Mouse (Mus musculus) midbrain, embryonic 16.5 days (tissue): Measurements from ENCODE around the gene Mettl27. TPM values are rescaled to one million over a fixed set of nuclear protein-coding genes. Genes with fewer than 3 reads are reported as not detected.
"Not testable (repeated sequence)": the region's sequence is repeated elsewhere in the genome, so short reads cannot be mapped to it uniquely, and the experiment has no call there.

ENCODE experiments used
- ATAC-seq: fragments of 200-750 bp; cut with Nextera tagmentation; 2 replicates; pipeline ENCODE4 v1.8.0; 2017; ENCODE audit warnings: moderate TSS enrichment
- H3K27ac ChIP-seq: fragments of 300-500 bp; sonication (generic); 2 replicates; pipeline ENCODE4 v1.5.1; 2014; ENCODE audit warnings: mild to moderate bottlenecking, low read length, mixed read lengths
- H3K27me3 ChIP-seq: fragments of 300-500 bp; sonication (generic); 2 replicates; pipeline ENCODE4 v1.6.1; 2014; ENCODE audit warnings: low read depth, low read length, mixed read lengths; ENCODE audit not compliant: control insufficient read depth, insufficient read depth
- H3K36me3 ChIP-seq: fragments of 300-500 bp; sonication (generic); 2 replicates; pipeline ENCODE4 v1.6.1; 2014; ENCODE audit warnings: mild to moderate bottlenecking, low read length, moderate library complexity, mixed read lengths; ENCODE audit not compliant: control insufficient read depth, insufficient read depth
- H3K4me1 ChIP-seq: fragments of 300-500 bp; sonication (generic); 2 replicates; pipeline ENCODE4 v1.6.1; 2014; ENCODE audit warnings: mild to moderate bottlenecking, low read length, mixed read lengths; ENCODE audit not compliant: control insufficient read depth, insufficient read depth
- H3K4me2 ChIP-seq: fragments of 300-500 bp; sonication (generic); 2 replicates; pipeline ENCODE4 v1.6.1; 2014; ENCODE audit warnings: mild to moderate bottlenecking, low read length, mixed read lengths
- H3K4me3 ChIP-seq: fragments of 300-500 bp; sonication (generic); 2 replicates; pipeline ENCODE4 v1.5.1; 2014; ENCODE audit warnings: low read depth, mild to moderate bottlenecking, low read length, moderate library complexity, mixed read lengths
- H3K9ac ChIP-seq: fragments of 300-500 bp; sonication (generic); 2 replicates; pipeline ENCODE4 v1.6.1; 2014; ENCODE audit warnings: low read depth, low read length, mixed read lengths
- H3K9me3 ChIP-seq: fragments of 300-500 bp; sonication (generic); replicated peaks from 2 replicates; pipeline ENCODE4 v1.6.1; 2014; ENCODE audit warnings: mild to moderate bottlenecking, low read length, mixed read lengths; ENCODE audit not compliant: control insufficient read depth, poor library complexity, severe bottlenecking
- WGBS: fragments of 180-500 bp; shearing (Covaris S2); extraction: QIAGEN DNeasy Blood & Tissue Kit; methylation state at CpG from one replicate; pipeline ENCODE4 v1.1.7; 2014; 5-methylcytosine and 5-hydroxymethylcytosine counted together
- polyA plus RNA-seq: library from polyadenylated mRNA; unstranded; fragments of >200 nt; fragmentation: Nextera tagmentation; extraction: Ambion mirVana; gene quantifications from 2 replicates; pipeline ENCODE4 v1.2.1, GENCODE M21; 2015

The Mettl27 gene
- polyA plus RNA-seq, 1 experiment from 2014 or later, result 6.4 TPM

GRCm38 (mm10) chr5:134955491-134955890, 23.3 kb downstream of the Mettl27 start:
- ATAC-seq, result no peak
- WGBS, result 88% methylated on average over 5 of the region's 5 CpGs
- Histone ChIP-seq H3K9ac (no peak overlapping the region), H3K9me3 (no peaks in the 10 kb centered on the region), H3K4me2 (no peak overlapping the region), H3K4me3 (no peak overlapping the region), H3K36me3 (no peaks in the 10 kb centered on the region), H3K27ac (no peak overlapping the region), H3K27me3 (no peaks in the 10 kb centered on the region), H3K4me1 (no peaks in the 10 kb centered on the region)

GRCm38 (mm10) chr5:134959114-134959513, 26.9 kb downstream of the Mettl27 start:
- 73% methylated on average over 7 of the region's 7 CpGs for WGBS
- H3K4me2 ChIP-seq, result no peak overlapping the region
- ATAC-seq, result no peak

GRCm38 (mm10) chr5:134960430-134960829, 28.3 kb downstream of the Mettl27 start:
- Histone ChIP-seq H3K27ac (no peak overlapping the region), H3K4me2 (no peak overlapping the region), H3K36me3 (no peaks in the 10 kb centered on the region), H3K9me3 (no peaks in the 10 kb centered on the region), H3K27me3 (no peaks in the 10 kb centered on the region), H3K4me3 (no peak overlapping the region), H3K4me1 (no peaks in the 10 kb centered on the region), H3K9ac (no peak overlapping the region)
- WGBS, result 65% methylated on average over 2 of the region's 2 CpGs
- no peak for ATAC-seq

More at GRCm38 (mm10) chr5:134959114-134959513, 26.9 kb downstream of the Mettl27 start:
- Histone ChIP-seq H3K4me1 (no peaks in the 10 kb centered on the region), H3K9me3 (no peaks in the 10 kb centered on the region), H3K4me3 (no peak overlapping the region), H3K36me3 (no peaks in the 10 kb centered on the region), H3K27ac (no peak overlapping the region), H3K9ac (no peak overlapping the region), H3K27me3 (no peaks in the 10 kb centered on the region)

- H3K9ac ChIP-seq, result no peak overlapping the region
- H3K36me3 ChIP-seq, result no peaks in the 10 kb centered on the region
- ATAC-seq, result no peak
- H3K4me2 ChIP-seq, result no peak overlapping the region
- H3K4me3 ChIP-seq, result no peak overlapping the region
- no peak overlapping the region for H3K27ac ChIP-seq
- peaks cover 6% of the 10 kb centered on the region; the same call in 1 of the 2 replicates for H3K4me1 ChIP-seq
- 100% methylated on average over 2 of the region's 2 CpGs for WGBS
- H3K9me3 ChIP-seq, result no peaks in the 10 kb centered on the region
- H3K27me3 ChIP-seq, result no peaks in the 10 kb centered on the region
These were observed 29.4 kb downstream of the Mettl27 start for GRCm38 (mm10) chr5:134961519-134961918.

- H3K4me2 ChIP-seq, result no peak overlapping the region
- H3K4me3 ChIP-seq, result no peak overlapping the region
- no peaks in the 10 kb centered on the region for H3K27me3 ChIP-seq
- no peak overlapping the region for H3K9ac ChIP-seq
- H3K4me1 ChIP-seq, result peaks cover 8% of the 10 kb centered on the region; the same call in 1 of the 2 replicates
- no peaks in the 10 kb centered on the region for H3K36me3 ChIP-seq
- WGBS, result 50% methylated on average over 5 of the region's 5 CpGs
- no peak overlapping the region for H3K27ac ChIP-seq
- ATAC-seq, result no peak
- H3K9me3 ChIP-seq, result no peaks in the 10 kb centered on the region
These were observed 31.4 kb downstream of the Mettl27 start for GRCm38 (mm10) chr5:134963546-134963945.

GRCm38 (mm10) chr5:134964655-134965054, 32.5 kb downstream of the Mettl27 start:
- not testable (repeated sequence) for H3K4me2 ChIP-seq, H3K9ac ChIP-seq, H3K4me3 ChIP-seq, H3K4me1 ChIP-seq, ATAC-seq, H3K9me3 ChIP-seq, H3K27me3 ChIP-seq, H3K27ac ChIP-seq, H3K36me3 ChIP-seq

- Histone ChIP-seq H3K4me3 (peak overlapping the region; percentile 25), H3K36me3 (no peaks in the 10 kb centered on the region), H3K4me1 (peaks cover 8% of the 10 kb centered on the region; the same call in 1 of the 2 replicates), H3K27ac (no peak overlapping the region), H3K9me3 (no peaks in the 10 kb centered on the region), H3K9ac (no peak overlapping the region), H3K27me3 (no peaks in the 10 kb centered on the region), H3K4me2 (peak overlapping the region; percentile 33)
- 4% methylated on average over 10 of the region's 10 CpGs for WGBS
- ATAC-seq, result peak; percentile 67; the same call in 1 of the 2 replicates
These were observed 33.3 kb downstream of the Mettl27 start for GRCm38 (mm10) chr5:134965473-134965851.

- no peaks in the 10 kb centered on the region for H3K27me3 ChIP-seq
- H3K36me3 ChIP-seq, result no peaks in the 10 kb centered on the region
- H3K27ac ChIP-seq, result no peak overlapping the region
- peak overlapping the region; percentile 25 for H3K4me3 ChIP-seq
- 3% methylated on average over 33 of the region's 33 CpGs for WGBS
- peak overlapping the region; percentile 33 for H3K4me2 ChIP-seq
- no peak overlapping the region for H3K9ac ChIP-seq
- peak; percentile 89 for ATAC-seq
- peaks cover 8% of the 10 kb centered on the region; the same call in 1 of the 2 replicates for H3K4me1 ChIP-seq
- H3K9me3 ChIP-seq, result no peaks in the 10 kb centered on the region
These were observed 34.0 kb downstream of the Mettl27 start for GRCm38 (mm10) chr5:134965852-134966821.
